Mouse (Mus musculus) left cerebral cortex, postnatal 14 days (tissue): ENCODE measurements around the gene Grn. TPM values are rescaled to one million over a fixed set of nuclear protein-coding genes. Genes with fewer than 3 reads are reported as not detected.

Experiments
- DNase-seq, 2 experiments: peaks; one replicate each; pipeline ENCODE4 v3.0.0; 2021 to 2022; ENCODE audit warnings: low spot score in 2 of 2, mixed read lengths in 1 of 2
- intact Hi-C: fragments of 180-260 bp; cut with DNase I; formaldehyde crosslinking; loops from one replicate; pipeline ENCODE4 v1.15.1; 2025
- total RNA-seq, 2 experiments: library from RNA; stranded (reverse); gene quantifications; 2 replicates each; pipeline ENCODE4 v1.2.3; 2021

Gene Grn
- total RNA-seq, 2 experiments from 2014 or later: 74.3 to 78.5 TPM

GRCm38 (mm10) chr11:102435754-102436470, 5.8 kb downstream of the Grn start:
- DNase-seq: peak in 1 of 2 experiments; percentile 29

GRCm38 (mm10) chr11:102436471-102436790, 6.3 kb downstream of the Grn start:
- intact Hi-C loops: no loop called here
- DNase-seq: no peak

More at GRCm38 (mm10) chr11:102435754-102436470, 5.8 kb downstream of the Grn start:
- intact Hi-C loops: no loop called here

GRCm38 (mm10) chr11:102437120-102438061, 7.3 kb downstream of the Grn start:
- DNase-seq: peak; percentile 74 to 86
- intact Hi-C loops: no loop called here

- intact Hi-C loops: no loop called here
- DNase-seq: peak; percentile 86 to 89
Measured at GRCm38 (mm10) chr11:102438212-102439092, 8.3 kb downstream of the Grn start.

GRCm38 (mm10) chr11:102439093-102440082, 9.3 kb downstream of the Grn start:
- intact Hi-C loops: no loop called here
- no peak for DNase-seq

GRCm38 (mm10) chr11:102440255-102440654, 10.1 kb downstream of the Grn start:
- DNase-seq: no peak

GRCm38 (mm10) chr11:102441434-102441833, 11.3 kb downstream of the Grn start:
- DNase-seq: no peak
- intact Hi-C loops: no loop called here

More at GRCm38 (mm10) chr11:102440255-102440654, 10.1 kb downstream of the Grn start:
- intact Hi-C loops: no loop called here

GRCm38 (mm10) chr11:102442089-102442488, 12.0 kb downstream of the Grn start:
- intact Hi-C loops: no loop called here
- no peak for DNase-seq

GRCm38 (mm10) chr11:102443740-102444139, 13.6 kb downstream of the Grn start:
- DNase-seq: no peak
- intact Hi-C loops: no loop called here

- intact Hi-C loops: no loop called here
- DNase-seq: no peak
Measured at GRCm38 (mm10) chr11:102444321-102444720, 14.2 kb downstream of the Grn start.

GRCm38 (mm10) chr11:102444781-102445180, 14.7 kb downstream of the Grn start:
- DNase-seq: no peak
- intact Hi-C loops: loop anchor here (5.0 kb wide), 1 partner anchor 208 kb away; no protein-coding TSS in a partner anchor

- DNase-seq: peak in 1 of 2 experiments; percentile 78
- intact Hi-C loops: loop anchor here (5.0 kb wide), 1 partner anchor 207 kb away; no protein-coding TSS in a partner anchor
Measured at GRCm38 (mm10) chr11:102445264-102445890, 15.3 kb downstream of the Grn start.

GRCm38 (mm10) chr11:102445891-102446361, 15.8 kb downstream of the Grn start:
- intact Hi-C loops: loop anchor here (5.0 kb wide), 1 partner anchor 206 kb away; no protein-coding TSS in a partner anchor
- no peak for DNase-seq

- no peak for DNase-seq
- intact Hi-C loops: loop anchor here (5.0 kb wide), 1 partner anchor 205 kb away; no protein-coding TSS in a partner anchor
Measured at GRCm38 (mm10) chr11:102446581-102447461, 16.7 kb downstream of the Grn start.

GRCm38 (mm10) chr11:102447497-102447896, 17.4 kb downstream of the Grn start, which contains the start of gene Fam171a2:
Fam171a2 (minus strand) TSS chr11:102447682.
- peak; percentile 65 to 86 for DNase-seq
- intact Hi-C loops: loop anchor here (5.0 kb wide), 1 partner anchor 205 kb away; no protein-coding TSS in a partner anchor

- intact Hi-C loops: loop anchor here (5.0 kb wide), 1 partner anchor 204 kb away; no protein-coding TSS in a partner anchor
- DNase-seq: peak in 1 of 2 experiments; percentile 82
Measured at GRCm38 (mm10) chr11:102448327-102448726, 18.2 kb downstream of the Grn start.
